Mouse (Mus musculus) heart, postnatal 0 days (tissue): ENCODE measurements around the gene Rgma. TPM values are rescaled to one million over a fixed set of nuclear protein-coding genes. Genes with fewer than 3 reads are reported as not detected.

Experiments
- ATAC-seq: fragments of 200-750 bp; cut with Nextera tagmentation; 2 replicates; pipeline ENCODE4 v1.8.0; 2017; ENCODE audit warnings: low read depth, moderate number of reproducible peaks, moderate library complexity; ENCODE audit not compliant: insufficient read depth
- DNase-seq: peaks from one replicate; pipeline ENCODE4 v3.0.0-alpha.2; 2016; ENCODE audit warnings: low spot score
- H3K27ac ChIP-seq: fragments of 300-500 bp; sonication (generic); 2 replicates; pipeline ENCODE4 v1.5.1; 2014; ENCODE audit warnings: low read depth, mild to moderate bottlenecking
- H3K27me3 ChIP-seq: fragments of 300-500 bp; sonication (generic); 2 replicates; pipeline ENCODE4 v1.6.1; 2014; ENCODE audit warnings: low read length, mixed read lengths; ENCODE audit not compliant: control insufficient read depth, insufficient read depth
- H3K36me3 ChIP-seq: fragments of 300-500 bp; sonication (generic); replicated peaks from 2 replicates; pipeline ENCODE4 v1.6.1; 2014; ENCODE audit warnings: low read length, mixed read lengths; ENCODE audit not compliant: control insufficient read depth, insufficient read depth
- H3K4me1 ChIP-seq: fragments of 300-500 bp; sonication (generic); 2 replicates; pipeline ENCODE4 v1.6.1; 2014; ENCODE audit warnings: antibody characterized with exemption; ENCODE audit not compliant: control insufficient read depth, insufficient read depth
- H3K4me2 ChIP-seq: fragments of 300-500 bp; sonication (generic); 2 replicates; pipeline ENCODE4 v1.6.1; 2014; ENCODE audit warnings: low read depth, mild to moderate bottlenecking, low read length, moderate library complexity
- H3K4me3 ChIP-seq: fragments of 300-500 bp; sonication (generic); 2 replicates; pipeline ENCODE4 v1.5.1; 2014; ENCODE audit warnings: low read depth, low read length
- H3K9ac ChIP-seq: fragments of 300-500 bp; sonication (generic); replicated peaks from 2 replicates; pipeline ENCODE4 v1.6.1; 2014; ENCODE audit warnings: low read depth, low read length, mixed read lengths
- H3K9me3 ChIP-seq: fragments of 300-500 bp; sonication (generic); replicated peaks from 2 replicates; pipeline ENCODE4 v1.6.1; 2016; ENCODE audit warnings: low read length; ENCODE audit not compliant: control insufficient read depth
- CTCF ChIP-seq: IDR thresholded peaks from 2 replicates; pipeline ENCODE4 v1.5.1; 2016; ENCODE audit warnings: antibody characterized with exemption, control low read depth, low read depth
- EP300 ChIP-seq: IDR thresholded peaks from 2 replicates; pipeline ENCODE4 v1.6.1; 2016; ENCODE audit warnings: antibody characterized with exemption, low read depth
- WGBS: fragments of 180-500 bp; shearing (Covaris S2); extraction: QIAGEN DNeasy Blood & Tissue Kit; methylation state at CpG from one replicate; pipeline ENCODE4 v1.1.7; 2014; 5-methylcytosine and 5-hydroxymethylcytosine counted together
- polyA plus RNA-seq: library from polyadenylated mRNA; unstranded; fragments of >200 nt; fragmentation: Nextera tagmentation; extraction: Ambion mirVana; gene quantifications from 2 replicates; pipeline ENCODE4 v1.2.1, GENCODE M21; 2015
- total RNA-seq: library from RNA; depleted of rRNA; stranded (reverse); fragments of >200 nt; gene quantifications from 2 replicates; pipeline ENCODE4 v1.2.3, GENCODE M21; 2014; ENCODE audit warnings: low replicate concordance

Gene Rgma
- total and polyA plus RNA-seq, 2 experiments from 2014 or later: 2.7 to 10.2 TPM

DNA sequence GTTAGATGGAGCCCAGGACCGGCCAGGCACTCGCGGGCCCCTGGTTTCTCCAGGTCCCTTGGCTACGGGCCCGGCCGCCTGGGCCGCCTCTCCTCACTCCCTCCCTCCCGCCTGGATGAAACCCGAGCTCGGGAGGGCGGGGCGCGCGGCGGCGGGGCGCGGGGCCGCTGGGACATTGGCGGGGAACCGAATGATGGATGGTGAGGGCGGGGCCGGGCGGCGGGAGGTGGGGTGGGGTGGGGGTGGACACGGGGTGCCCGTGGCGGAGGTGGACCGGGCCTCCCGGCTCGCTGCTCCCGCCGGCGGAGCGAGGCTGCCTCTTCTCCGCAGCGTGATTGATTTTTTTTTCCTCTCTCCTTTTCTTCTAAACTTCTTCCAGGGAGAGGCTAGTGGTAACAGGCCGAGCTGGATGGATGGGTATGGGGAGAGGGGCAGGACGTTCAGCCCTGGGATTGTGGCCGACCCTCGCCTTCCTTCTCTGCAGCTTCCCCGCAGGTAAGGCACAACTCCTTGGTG lies 15.8 kb downstream of the Rgma start:
- TF ChIP-seq CTCF: no peak
- WGBS: under 1% methylated on average over 35 of the region's 42 CpGs
- Histone ChIP-seq H3K27me3 (peaks cover 20% of the 10 kb centered on the region; the same call in 1 of the 2 replicates), H3K4me3 (peak overlapping the region; percentile 58), H3K36me3 (no peaks in the 10 kb centered on the region), H3K9ac (peak overlapping the region; percentile 74), H3K4me2 (peak overlapping the region; percentile 96), H3K4me1 (peaks cover 14% of the 10 kb centered on the region; the same call in 1 of the 2 replicates), H3K27ac (peak overlapping the region; percentile 70), H3K9me3 (no peaks in the 10 kb centered on the region)
- DNase-seq (peak; percentile 82), ATAC-seq (peak; percentile 91)

DNA sequence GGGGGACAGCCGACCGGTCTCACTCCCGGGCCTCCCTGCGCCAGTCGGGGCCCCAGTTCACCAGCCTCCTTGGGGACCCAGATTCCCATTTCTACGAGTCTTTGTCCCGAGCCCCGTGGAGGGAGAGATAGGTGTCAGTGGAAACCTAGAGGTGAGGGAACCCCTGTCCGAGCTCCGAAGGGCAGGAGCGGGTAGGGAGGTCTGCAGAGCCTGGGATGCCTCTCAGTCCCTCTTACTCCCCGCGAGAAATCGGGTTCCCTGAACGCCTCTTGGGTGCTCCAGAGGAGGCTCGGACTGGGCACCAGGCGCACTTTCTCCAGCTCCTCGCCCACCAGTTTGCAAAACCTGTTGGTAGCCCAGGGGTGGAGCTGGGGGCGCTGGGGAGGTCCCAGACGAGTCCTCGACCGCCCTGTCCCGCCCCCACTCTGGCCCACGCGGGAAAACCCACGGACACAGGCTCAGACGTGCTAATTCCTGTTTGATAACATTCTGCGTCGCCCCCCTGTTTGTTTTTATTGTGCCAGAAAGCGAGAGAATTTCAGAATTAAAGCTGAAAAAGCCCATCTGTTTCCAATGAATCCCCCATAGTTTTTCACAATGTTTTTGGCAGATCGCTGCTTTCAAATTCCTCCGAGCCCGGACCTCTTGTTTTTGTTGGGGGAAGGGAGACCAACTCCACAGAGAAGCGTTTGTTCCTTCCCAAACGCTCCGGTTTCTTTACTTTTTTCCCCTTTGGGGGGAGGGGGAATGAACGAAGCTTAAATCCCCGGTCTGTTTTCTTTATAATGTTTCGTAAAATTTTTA lies 16.4 kb downstream of the Rgma start:
- H3K4me2 ChIP-seq: peak overlapping the region; percentile 96
- peak overlapping the region; percentile 58 for H3K4me3 ChIP-seq
- H3K27me3 ChIP-seq: peaks cover 20% of the 10 kb centered on the region; the same call in 1 of the 2 replicates
- DNase-seq (peak; percentile 47), ATAC-seq (peak; percentile 22)
- H3K9ac ChIP-seq: peak overlapping the region; percentile 74
- no peaks in the 10 kb centered on the region for H3K9me3 ChIP-seq
- TF ChIP-seq EP300 (0 out of 2 replicates have a peak, but pooled peaks have one; percentile 33), CTCF (no peak)
- no peaks in the 10 kb centered on the region for H3K36me3 ChIP-seq
- 1% methylated on average over 39 of the region's 39 CpGs for WGBS
- peak overlapping the region; percentile 70 for H3K27ac ChIP-seq
- peaks cover 14% of the 10 kb centered on the region; the same call in 1 of the 2 replicates for H3K4me1 ChIP-seq

DNA sequence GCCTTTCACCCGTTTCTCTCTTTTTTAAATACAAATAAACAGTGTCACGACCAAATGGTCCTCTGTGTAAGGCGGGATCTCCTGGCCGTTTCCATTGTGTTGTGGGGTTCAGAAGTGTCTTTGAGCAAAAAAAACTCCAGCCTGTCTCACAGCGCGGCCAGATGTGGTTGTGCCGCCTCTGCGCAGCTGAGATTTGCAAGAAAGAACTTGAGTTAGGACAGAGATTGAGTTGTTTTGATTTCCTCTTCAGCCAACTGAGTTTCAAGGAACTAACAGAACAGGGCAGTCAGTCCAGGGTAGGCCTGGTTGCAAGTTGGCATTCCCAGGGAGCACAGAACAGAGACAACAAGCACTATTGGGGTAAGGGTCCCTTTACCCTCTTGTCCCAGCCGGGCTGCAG lies 17.1 kb downstream of the Rgma start:
- peak overlapping the region; percentile 96 for H3K4me2 ChIP-seq
- H3K36me3 ChIP-seq: no peaks in the 10 kb centered on the region
- TF ChIP-seq EP300: no peak
- TF ChIP-seq CTCF: no peak
- H3K4me3 ChIP-seq: peak overlapping the region; percentile 58
- peak overlapping the region; percentile 74; the same call in 1 of the 2 replicates for H3K9ac ChIP-seq
- no peak for ATAC-seq
- H3K27me3 ChIP-seq: peaks cover 20% of the 10 kb centered on the region; the same call in 1 of the 2 replicates
- 12% methylated on average over 9 of the region's 9 CpGs for WGBS
- no peak for DNase-seq
- peaks cover 14% of the 10 kb centered on the region; the same call in 1 of the 2 replicates for H3K4me1 ChIP-seq
- peak overlapping the region; percentile 70 for H3K27ac ChIP-seq
- H3K9me3 ChIP-seq: no peaks in the 10 kb centered on the region

DNA sequence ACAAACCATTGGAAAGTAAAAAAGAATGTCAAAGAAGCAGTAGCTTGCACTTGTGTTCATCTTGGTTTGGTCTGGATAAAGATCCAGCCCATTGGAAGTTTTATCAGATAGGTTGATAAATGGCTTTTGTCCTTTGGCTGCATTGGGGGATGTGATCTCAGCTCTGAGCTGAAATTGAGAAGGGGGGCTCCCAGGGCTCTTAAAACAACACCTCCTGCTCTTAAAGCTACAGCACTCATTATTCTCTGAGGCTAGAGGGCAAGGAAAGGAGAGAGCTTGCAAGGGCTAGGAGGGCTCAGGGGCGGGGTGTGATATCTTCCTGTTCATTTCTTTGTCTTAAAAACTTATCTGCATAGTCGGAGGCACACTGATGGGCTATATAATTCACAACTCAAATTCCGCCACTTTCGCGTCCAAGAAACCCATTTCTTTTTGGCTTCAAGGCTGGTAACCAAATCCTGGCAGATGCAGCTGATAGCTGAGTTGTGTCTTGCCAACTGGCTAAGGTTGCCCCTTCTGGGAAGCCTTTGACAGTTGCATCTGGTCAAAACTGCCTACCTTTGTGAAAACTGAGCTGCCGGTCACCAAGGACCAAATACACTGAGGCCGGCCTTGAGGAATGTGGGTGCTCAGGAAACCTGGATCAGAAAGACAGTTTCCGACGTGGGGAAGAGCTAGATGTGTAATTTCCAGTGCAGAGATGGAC lies 18.2 kb downstream of the Rgma start:
- Histone ChIP-seq H3K9ac (no peak overlapping the region), H3K27ac (no peak overlapping the region), H3K4me1 (peaks cover 14% of the 10 kb centered on the region; the same call in 1 of the 2 replicates), H3K36me3 (no peaks in the 10 kb centered on the region), H3K4me3 (no peak overlapping the region), H3K27me3 (peaks cover 20% of the 10 kb centered on the region; the same call in 1 of the 2 replicates), H3K9me3 (no peaks in the 10 kb centered on the region), H3K4me2 (peak overlapping the region; percentile 96; the same call in 1 of the 2 replicates)
- no peak for DNase-seq
- 68% methylated on average over 9 of the region's 9 CpGs for WGBS
- TF ChIP-seq EP300 (no peak), CTCF (no peak)
- ATAC-seq: no peak

DNA sequence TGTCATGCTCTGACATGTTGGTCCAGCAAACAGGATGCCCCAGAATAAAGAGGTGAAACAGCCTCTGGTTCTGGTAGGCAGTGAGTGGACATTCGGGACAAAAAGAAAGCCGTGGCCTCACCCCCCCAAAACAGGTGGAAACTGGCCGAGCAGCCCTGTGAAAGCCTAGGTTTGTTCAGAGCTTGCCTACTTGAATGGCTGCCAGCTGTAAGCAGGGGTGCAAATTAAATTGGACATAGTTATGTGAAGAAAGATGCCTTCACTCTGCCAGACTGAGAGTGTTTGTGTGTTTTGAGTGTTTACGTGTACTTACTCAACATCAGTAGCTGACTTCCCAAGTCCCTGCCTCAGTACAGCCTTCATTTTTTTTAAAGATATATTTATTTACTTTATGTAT lies 18.7 kb downstream of the Rgma start:
- H3K27me3 ChIP-seq: peaks cover 20% of the 10 kb centered on the region; the same call in 1 of the 2 replicates
- no peak overlapping the region for H3K4me3 ChIP-seq
- H3K36me3 ChIP-seq: no peaks in the 10 kb centered on the region
- H3K4me2 ChIP-seq: no peak overlapping the region
- 72% methylated on average over 4 of the region's 4 CpGs for WGBS
- DNase-seq (no peak), ATAC-seq (no peak)
- TF ChIP-seq EP300: no peak
- no peak for TF ChIP-seq CTCF
- H3K9ac ChIP-seq: no peak overlapping the region
- peaks cover 17% of the 10 kb centered on the region for H3K4me1 ChIP-seq
- no peaks in the 10 kb centered on the region for H3K9me3 ChIP-seq
- no peak overlapping the region for H3K27ac ChIP-seq
